Comparison of ENCODE assay signal across 28 mouse cellular contexts in the genomic region with DNA sequence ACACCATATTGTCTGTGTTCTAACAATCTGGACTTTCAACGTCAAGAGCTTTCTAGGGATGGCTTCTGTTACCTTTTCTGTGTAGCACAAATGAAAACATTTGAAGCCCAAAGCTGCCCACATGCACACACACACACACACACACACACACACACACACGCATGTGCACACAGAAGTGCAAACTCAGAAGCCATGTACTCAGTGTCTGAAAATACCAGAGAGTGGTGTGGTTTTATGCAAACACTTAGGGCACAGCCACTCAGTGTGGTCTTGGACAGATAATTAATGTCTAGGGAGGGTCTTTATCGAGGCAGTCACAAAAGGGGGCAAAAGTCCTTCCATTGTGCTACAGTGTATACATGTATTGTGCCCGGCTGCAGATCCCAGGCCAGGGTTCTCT.
"Had no signal": no experiment of that assay in that cellular context is flagged by ENCODE, and none has a peak within 500 bp of the region (broad histone marks: within the 10 kb centered on the region; RNA-seq: fewer than 3 reads in every experiment).

No protein-coding gene starts in this region.

- H3K36me3 ChIP-seq: embryonic facial prominence, embryonic 10.5 days; embryonic facial prominence, embryonic 12.5 days; embryonic facial prominence, embryonic 13.5 days; embryonic facial prominence, embryonic 15.5 days; forebrain, embryonic 10.5 days; forebrain, embryonic 12.5 days; forebrain, embryonic 15.5 days had no signal

- H3K27ac ChIP-seq: embryonic facial prominence, embryonic 10.5 days; embryonic facial prominence, embryonic 12.5 days; embryonic facial prominence, embryonic 13.5 days; embryonic facial prominence, embryonic 15.5 days; forebrain, embryonic 10.5 days; forebrain, embryonic 12.5 days; forebrain, embryonic 13.5 days; forebrain, embryonic 15.5 days; gastrocnemius, adult 2 months; heart, adult 2 months had no signal

- ATAC-seq: forebrain, embryonic 13.5 days; forebrain, embryonic 14.5 days; forebrain, embryonic 15.5 days; forebrain, embryonic 16.5 days; forebrain, postnatal 0 days had no signal

- H3K9me3 ChIP-seq: embryonic facial prominence, embryonic 10.5 days; embryonic facial prominence, embryonic 12.5 days; embryonic facial prominence, embryonic 13.5 days; embryonic facial prominence, embryonic 15.5 days; forebrain, embryonic 10.5 days; forebrain, embryonic 12.5 days; forebrain, embryonic 13.5 days; forebrain, embryonic 15.5 days had no signal

- H3K4me2 ChIP-seq: embryonic facial prominence, embryonic 12.5 days; embryonic facial prominence, embryonic 13.5 days; embryonic facial prominence, embryonic 15.5 days; forebrain, embryonic 12.5 days; forebrain, embryonic 13.5 days; forebrain, embryonic 15.5 days had no signal

- H3K27me3 ChIP-seq: embryonic facial prominence, embryonic 12.5 days; embryonic facial prominence, embryonic 13.5 days; embryonic facial prominence, embryonic 15.5 days; forebrain, embryonic 12.5 days; forebrain, embryonic 13.5 days; forebrain, embryonic 15.5 days had no signal

- H3K4me3 ChIP-seq: embryonic facial prominence, embryonic 10.5 days; embryonic facial prominence, embryonic 12.5 days; embryonic facial prominence, embryonic 13.5 days; embryonic facial prominence, embryonic 15.5 days; erythroblast, embryonic 14.5 days; forebrain, embryonic 10.5 days; forebrain, embryonic 12.5 days; forebrain, embryonic 13.5 days; forebrain, embryonic 15.5 days; gastrocnemius, adult 2 months; heart, adult 2 months had no signal

- H3K4me1 ChIP-seq: forebrain, embryonic 12.5 days; forebrain, embryonic 13.5 days; forebrain, embryonic 15.5 days had no signal

- H3K9ac ChIP-seq: embryonic facial prominence, embryonic 12.5 days; embryonic facial prominence, embryonic 13.5 days; embryonic facial prominence, embryonic 15.5 days; forebrain, embryonic 12.5 days; forebrain, embryonic 13.5 days; forebrain, embryonic 15.5 days; forebrain, postnatal 0 days had no signal

- DNase-seq: cerebellum, adult 2 months; cerebellum, adult 8-10 months; cerebellum, adult 9-10 months; cerebellum, adult 9-11 months; cerebellum, postnatal 10 days; cerebellum, postnatal 14 days; cerebellum, postnatal 25 days; cerebellum, postnatal 36 days; embryo, embryonic 11 days; forebrain, postnatal 0 days; gastrocnemius, adult 2 months; gastrocnemius, postnatal 10 days; gastrocnemius, postnatal 14 days; gastrocnemius, postnatal 25 days; gastrocnemius, postnatal 36 days; heart, adult 18-20 months; heart, adult 2 months had no signal
